Mouse (Mus musculus) adrenal gland, adult 18-20 months (tissue): ENCODE results near the gene Zbtb2. TPM values are rescaled to one million over a fixed set of nuclear protein-coding genes. Genes with fewer than 3 reads are reported as not detected.
A peak's percentile ranks its signal among the peaks of the same experiment; 100 is the strongest.
"Not testable (repeated sequence)": the region's sequence is repeated elsewhere in the genome, so short reads cannot be mapped to it uniquely, and the experiment has no call there.

Source experiments
- DNase-seq, 2 experiments: peaks; one replicate each; pipeline ENCODE4 v3.0.0; 2021 to 2022; ENCODE audit warnings: low spot score in 2 of 2
- long read RNA-seq, 2 experiments: library from polyadenylated mRNA; stranded (forward); transcript quantifications; one replicate each; pipeline ENCODE4 v2.0.0; 2021
- total RNA-seq, 2 experiments: library from RNA; stranded (reverse); gene quantifications; 1 replicate in 1 of 2; 2 replicates in 1 of 2; pipeline ENCODE4 v1.2.3; 2021

Gene Zbtb2
- total RNA-seq, result 10 to 100 TPM; 12.1 to 13.5 TPM
- long read RNA-seq, experiment 1, full-length matches to known transcripts, result 12 of 12 reads
- long read RNA-seq, experiment 1, partial matches to known transcripts, result 0 of 12 reads
- long read RNA-seq, experiment 1, other reads (novel, unspliced or antisense), result 0 of 12 reads
- long read RNA-seq, experiment 2, full-length matches to known transcripts, result 9 of 9 reads
- long read RNA-seq, experiment 2, partial matches to known transcripts, result 0 of 9 reads
- long read RNA-seq, experiment 2, other reads (novel, unspliced or antisense), result 0 of 9 reads

GRCm38 (mm10) chr10:4387701-4388383 is at the start of gene Zbtb2:
Gene Zbtb2, minus strand, starts transcription at chr10:4388108.
- DNase-seq, result peak; percentile 55 to 59

GRCm38 (mm10) chr10:4435416-4435815 is 47.5 kb upstream of the Zbtb2 start:
- DNase-seq, result no peak

- DNase-seq, result not testable (repeated sequence)
Measured at GRCm38 (mm10) chr10:4433871-4434270, 46.0 kb upstream of the Zbtb2 start.

GRCm38 (mm10) chr10:4432996-4433755 is 45.3 kb upstream of the Zbtb2 start:
- no peak for DNase-seq

GRCm38 (mm10) chr10:4432123-4432931 is 44.4 kb upstream of the Zbtb2 start, which contains the start of the genes Rmnd1 and Armt1:
Gene Rmnd1, minus strand, starts transcription at chr10:4432388.
Gene Armt1, plus strand, starts transcription at chr10:4432467.
- DNase-seq, result peak; percentile 97

GRCm38 (mm10) chr10:4431746-4432122 is 43.8 kb upstream of the Zbtb2 start:
- no peak for DNase-seq

- no peak for DNase-seq
Measured at GRCm38 (mm10) chr10:4430826-4431225, 42.9 kb upstream of the Zbtb2 start.

- no peak for DNase-seq
Measured at GRCm38 (mm10) chr10:4430399-4430798, 42.5 kb upstream of the Zbtb2 start.

GRCm38 (mm10) chr10:4425245-4425644 is 37.3 kb upstream of the Zbtb2 start:
- no peak for DNase-seq

- no peak for DNase-seq
Measured at GRCm38 (mm10) chr10:4407191-4407590, 19.3 kb upstream of the Zbtb2 start.

GRCm38 (mm10) chr10:4405511-4405910 is 17.6 kb upstream of the Zbtb2 start:
- no peak for DNase-seq

- DNase-seq, result no peak
Measured at GRCm38 (mm10) chr10:4404895-4405491, 17.1 kb upstream of the Zbtb2 start.

- DNase-seq, result no peak
Measured at GRCm38 (mm10) chr10:4398058-4398457, 10.2 kb upstream of the Zbtb2 start.

- DNase-seq, result no peak
Measured at GRCm38 (mm10) chr10:4395321-4395720, 7.4 kb upstream of the Zbtb2 start.

- no peak for DNase-seq
Measured at GRCm38 (mm10) chr10:4391851-4392250, 3.9 kb upstream of the Zbtb2 start.

GRCm38 (mm10) chr10:4391076-4391475 is 3.2 kb upstream of the Zbtb2 start:
- DNase-seq, result no peak

- no peak for DNase-seq
Measured at GRCm38 (mm10) chr10:4390550-4390949, 2.6 kb upstream of the Zbtb2 start.

GRCm38 (mm10) chr10:4389461-4390112 is 1.7 kb upstream of the Zbtb2 start:
- DNase-seq, result no peak

GRCm38 (mm10) chr10:4389036-4389435 is 1.1 kb upstream of the Zbtb2 start:
- DNase-seq, result peak in 1 of 2 experiments; percentile 35

GRCm38 (mm10) chr10:4388384-4388745 is 457 bp upstream of the Zbtb2 start:
- no peak for DNase-seq
